Mouse (Mus musculus): Measurements from ENCODE around the gene Thoc7. TPM values are rescaled to one million over a fixed set of nuclear protein-coding genes. Genes with fewer than 3 reads are reported as not detected.
A peak's percentile ranks its signal among the peaks of the same experiment; 100 is the strongest.

Gene Thoc7
- polyA plus RNA-seq, 1 experiment from 2014 or later, result 174 TPM

DNA sequence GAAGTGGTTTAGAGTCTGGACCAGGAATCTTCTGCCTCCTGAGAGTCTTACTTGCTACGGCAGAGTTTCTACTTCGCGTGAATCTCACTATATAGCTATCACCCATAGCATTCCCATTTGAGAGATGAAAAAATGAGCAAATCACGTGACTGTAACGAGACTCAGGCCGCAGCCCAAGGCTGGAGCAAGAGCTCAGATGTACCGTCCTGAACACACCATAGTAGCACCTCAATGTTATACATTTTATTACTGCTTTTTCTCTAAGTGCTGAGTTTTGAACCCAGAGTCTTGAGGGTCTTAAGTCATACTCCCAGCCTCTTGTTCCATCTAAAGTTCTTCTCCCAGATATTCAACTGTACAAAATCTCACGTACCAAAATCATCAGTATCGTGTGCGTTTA lies 44.4 kb downstream of the Thoc7 start:
- Histone ChIP-seq H3K27me3 (no peaks in the 10 kb centered on the region), H3K4me1 (replicated peaks) (no peaks in the 10 kb centered on the region), H3K36me3 (no peaks in the 10 kb centered on the region), H3K4me2 (no peak overlapping the region), H3K27ac (replicated peaks) (no peak overlapping the region), H3K9ac (no peak overlapping the region), H3K4me3 (no peak overlapping the region), H3K9me3 (no peaks in the 10 kb centered on the region)
- ATAC-seq (ENCODE audit: low FRiP score, low read depth), result no peak
- 88% methylated on average over 10 of the region's 10 CpGs for WGBS

DNA sequence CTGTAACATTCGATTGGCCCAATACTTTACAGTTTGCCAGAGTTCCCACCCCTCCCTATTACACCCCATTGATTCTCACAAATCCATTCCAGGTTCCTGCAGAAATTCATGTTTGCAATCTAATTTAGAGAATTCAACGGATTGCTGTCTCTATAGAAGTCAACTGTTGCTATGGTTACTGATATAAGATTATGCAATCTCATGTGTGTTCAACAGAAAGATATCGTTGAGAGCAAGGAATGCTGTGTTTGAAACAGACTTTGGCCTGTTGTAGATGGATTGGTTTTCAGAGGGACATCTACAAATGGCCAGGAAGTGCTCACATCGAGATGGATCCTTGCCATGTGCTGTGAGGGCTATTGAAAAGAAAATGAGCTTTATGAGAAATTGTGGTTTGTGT lies 46.4 kb downstream of the Thoc7 start:
- no peak overlapping the region for H3K9ac ChIP-seq

DNA sequence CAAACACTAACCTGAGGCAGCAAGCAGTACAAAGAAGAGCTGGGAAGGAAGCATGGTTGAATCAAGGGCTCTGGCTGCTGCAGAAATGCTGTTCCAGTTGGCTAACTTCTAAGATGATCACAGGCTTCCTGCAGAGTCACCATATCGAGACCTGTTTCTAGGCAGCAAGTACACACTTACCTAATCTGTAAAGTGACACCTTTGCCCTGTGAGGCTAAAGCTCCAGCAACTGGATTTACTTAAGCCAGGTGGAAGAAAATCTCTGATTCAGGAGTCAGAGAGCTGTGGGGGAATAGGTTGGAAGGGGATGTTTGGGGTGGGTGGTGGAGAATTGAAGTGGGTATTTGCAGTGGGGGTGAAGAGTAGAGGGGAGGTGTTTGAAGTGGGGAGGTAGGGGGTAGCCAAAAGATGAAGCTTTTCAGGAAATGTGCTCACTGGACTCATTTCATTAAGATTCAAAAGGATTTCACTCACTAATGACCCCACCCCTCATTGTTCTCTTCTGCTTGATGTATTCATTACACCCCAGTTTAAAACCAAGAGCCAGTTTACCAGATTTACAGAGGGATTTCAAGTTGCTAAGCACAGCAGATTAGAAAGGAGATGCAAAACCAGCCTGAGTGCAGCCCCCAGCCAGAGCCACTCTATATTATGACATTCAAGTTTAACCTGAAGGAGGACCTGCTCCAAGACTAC lies 47.1 kb downstream of the Thoc7 start, which contains the start of gene Gm281:
Gene Gm281, minus strand, starts transcription at position 92 of the 696 bp plus-strand sequence.
- Histone ChIP-seq H3K4me2 (no peak within 1 kb of the TSS), H3K9ac (no peak within 1 kb of the TSS), H3K4me3 (no peak within 1 kb of the TSS), H3K27me3 (no peaks in the 10 kb centered on the region), H3K27ac (replicated peaks) (no peak within 1 kb of the TSS), H3K4me1 (replicated peaks) (no peaks in the 10 kb centered on the region), H3K36me3 (no peaks in the 10 kb centered on the region), H3K9me3 (no peaks in the 10 kb centered on the region)
- 54% methylated on average over 1 of the region's 1 CpGs for WGBS
- no peak for ATAC-seq (ENCODE audit: low FRiP score, low read depth)

More for the DNA sequence above, 46.4 kb downstream of the Thoc7 start:
- 56% methylated on average over 4 of the region's 4 CpGs for WGBS
- Histone ChIP-seq H3K4me3 (no peak overlapping the region), H3K27ac (replicated peaks) (no peak overlapping the region), H3K4me1 (replicated peaks) (no peaks in the 10 kb centered on the region), H3K36me3 (no peaks in the 10 kb centered on the region), H3K4me2 (no peak overlapping the region), H3K9me3 (no peaks in the 10 kb centered on the region), H3K27me3 (no peaks in the 10 kb centered on the region)
- no peak for ATAC-seq (ENCODE audit: low FRiP score, low read depth)

DNA sequence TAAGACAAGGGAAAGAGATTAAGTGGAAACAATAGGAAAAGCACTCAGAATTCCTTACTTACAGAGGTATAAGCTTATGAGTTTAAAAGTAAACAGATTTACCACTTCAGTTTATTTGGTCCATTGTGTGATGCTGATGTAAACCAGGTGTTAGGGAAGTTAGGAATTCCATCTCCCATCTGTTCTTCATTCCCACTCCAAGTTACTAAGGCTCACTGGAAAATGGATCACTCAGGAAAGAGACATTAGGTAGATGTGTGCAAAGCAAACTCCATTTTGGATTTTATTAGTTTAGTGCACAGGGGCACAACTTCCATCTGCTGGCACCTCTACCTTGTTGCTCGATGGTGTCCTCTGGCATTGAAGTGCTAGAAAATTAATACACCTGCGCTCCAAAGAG lies 51.5 kb downstream of the Thoc7 start:
- Histone ChIP-seq H3K27ac (replicated peaks) (no peak overlapping the region), H3K9me3 (no peaks in the 10 kb centered on the region), H3K4me3 (no peak overlapping the region), H3K4me2 (no peak overlapping the region), H3K36me3 (no peaks in the 10 kb centered on the region), H3K27me3 (no peaks in the 10 kb centered on the region), H3K9ac (no peak overlapping the region), H3K4me1 (replicated peaks) (no peaks in the 10 kb centered on the region)
- 92% methylated on average over 2 of the region's 2 CpGs for WGBS
- ATAC-seq (ENCODE audit: low FRiP score, low read depth), result no peak

DNA sequence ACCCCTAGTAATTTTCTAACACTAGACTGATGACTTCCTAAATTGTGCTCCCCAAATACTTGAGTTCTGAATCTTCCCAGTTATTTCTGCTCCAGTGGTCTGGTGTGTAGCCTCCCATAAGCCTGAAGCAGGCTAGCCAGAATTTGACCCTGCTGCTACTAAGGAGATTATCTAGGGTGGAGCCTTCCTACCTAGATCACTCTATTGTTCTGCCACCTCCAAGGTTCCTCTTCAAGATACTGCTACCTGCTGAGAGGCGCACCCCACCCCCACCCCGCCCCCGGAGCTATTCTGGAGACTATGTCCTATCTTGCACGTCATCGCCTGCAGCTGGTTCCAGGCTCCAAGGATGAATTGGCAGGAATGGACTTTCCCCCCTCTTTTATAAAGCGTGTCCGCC lies 54.5 kb downstream of the Thoc7 start:
- Histone ChIP-seq H3K4me1 (replicated peaks) (no peaks in the 10 kb centered on the region), H3K4me3 (no peak overlapping the region), H3K27ac (replicated peaks) (no peak overlapping the region), H3K9me3 (no peaks in the 10 kb centered on the region), H3K27me3 (no peaks in the 10 kb centered on the region), H3K4me2 (no peak overlapping the region), H3K9ac (no peak overlapping the region), H3K36me3 (no peaks in the 10 kb centered on the region)
- ATAC-seq (ENCODE audit: low FRiP score, low read depth), result no peak
- 88% methylated on average over 7 of the region's 7 CpGs for WGBS

DNA sequence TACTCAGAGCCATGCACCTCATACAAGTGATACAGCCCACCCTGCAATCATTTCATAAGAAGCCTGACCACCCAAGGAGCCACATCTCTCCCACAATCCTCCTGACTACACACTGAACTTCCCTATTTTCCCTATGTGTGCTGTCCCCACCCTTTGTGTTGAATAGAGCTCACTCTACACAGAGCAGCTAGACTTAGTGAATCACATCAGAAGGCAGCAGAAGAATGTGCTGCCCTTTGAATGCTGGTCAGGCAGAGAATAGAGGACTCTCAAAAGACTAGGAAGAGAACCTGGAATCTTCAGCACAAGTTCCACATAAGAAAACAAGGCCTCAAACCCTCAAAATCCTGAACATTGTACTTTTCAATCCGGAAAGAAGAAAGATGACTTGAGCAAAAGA lies 55.2 kb downstream of the Thoc7 start:
- 92% methylated on average over 1 of the region's 1 CpGs for WGBS
- ATAC-seq (ENCODE audit: low FRiP score, low read depth), result no peak
- no peak overlapping the region for H3K4me3 ChIP-seq
- no peaks in the 10 kb centered on the region for H3K27me3 ChIP-seq
- no peak overlapping the region for H3K27ac ChIP-seq (replicated peaks)
- 0 out of 2 replicates have a peak, but pooled peaks cover 2% of the 10 kb centered on the region for H3K4me1 ChIP-seq (replicated peaks)
- H3K4me2 ChIP-seq, result no peak overlapping the region
- H3K9ac ChIP-seq, result no peak overlapping the region
- H3K36me3 ChIP-seq, result no peaks in the 10 kb centered on the region
- no peaks in the 10 kb centered on the region for H3K9me3 ChIP-seq

DNA sequence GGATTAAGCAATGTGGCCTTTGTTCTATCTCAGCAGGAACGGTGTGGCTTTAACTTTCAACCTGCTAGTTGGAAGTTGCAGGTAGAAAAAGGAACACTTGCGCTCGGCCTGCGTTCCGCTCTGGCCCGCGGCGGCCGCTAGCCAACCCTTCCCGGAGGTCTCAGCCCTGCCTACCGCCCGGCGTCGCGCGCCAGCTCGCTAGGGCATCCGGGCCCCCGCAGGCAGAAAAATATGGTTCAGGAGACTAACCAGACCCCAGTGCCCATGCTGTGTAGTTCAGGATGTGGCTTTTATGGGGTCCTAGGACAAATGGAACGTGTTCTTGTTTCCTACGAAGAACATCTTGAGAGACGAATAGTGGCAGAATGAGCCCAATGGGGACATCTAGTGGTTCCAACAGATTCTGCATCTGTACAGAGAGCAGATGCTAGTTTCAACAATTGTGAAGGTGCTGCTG lies 60.0 kb downstream of the Thoc7 start:
- Histone ChIP-seq H3K4me2 (peak overlapping the region; percentile 92), H3K27ac (replicated peaks) (no peak overlapping the region; the same call in 1 of the 2 replicates), H3K36me3 (no peaks in the 10 kb centered on the region), H3K4me1 (replicated peaks) (0 out of 2 replicates have a peak, but pooled peaks cover 6% of the 10 kb centered on the region), H3K27me3 (no peaks in the 10 kb centered on the region), H3K9me3 (no peaks in the 10 kb centered on the region), H3K4me3 (peak overlapping the region; percentile 51), H3K9ac (peak overlapping the region; percentile 55)
- 1% methylated on average over 22 of the region's 22 CpGs for WGBS
- ATAC-seq (ENCODE audit: low FRiP score, low read depth), result peak; percentile 94

Other genes with a start within 250 kb of the Thoc7 start
- not detected in 2 replicates for gene Gm281, start 47.4 kb downstream of the Thoc7 start, polyA plus RNA-seq (2015; fragmentation: Nextera tagmentation; extraction: Ambion mirVana)
- gene Atxn7, start 412 bp downstream of the Thoc7 start, polyA plus RNA-seq (2015; fragmentation: Nextera tagmentation; extraction: Ambion mirVana), result 3.8 and 4.6 TPM in 2 replicates
- 238 and 245 TPM in 2 replicates for gene Psmd6, start 159.1 kb upstream of the Thoc7 start, polyA plus RNA-seq (2015; fragmentation: Nextera tagmentation; extraction: Ambion mirVana)
- not detected in 2 replicates for gene Olfr720, start 225.0 kb upstream of the Thoc7 start, polyA plus RNA-seq (2015; fragmentation: Nextera tagmentation; extraction: Ambion mirVana)